Mouse (Mus musculus): ENCODE measurements around the gene Sox5. TPM values are rescaled to one million over a fixed set of nuclear protein-coding genes. Genes with fewer than 3 reads are reported as not detected.

Sox5 gene
- polyA plus RNA-seq, 1 experiment = 4.6 TPM

DNA sequence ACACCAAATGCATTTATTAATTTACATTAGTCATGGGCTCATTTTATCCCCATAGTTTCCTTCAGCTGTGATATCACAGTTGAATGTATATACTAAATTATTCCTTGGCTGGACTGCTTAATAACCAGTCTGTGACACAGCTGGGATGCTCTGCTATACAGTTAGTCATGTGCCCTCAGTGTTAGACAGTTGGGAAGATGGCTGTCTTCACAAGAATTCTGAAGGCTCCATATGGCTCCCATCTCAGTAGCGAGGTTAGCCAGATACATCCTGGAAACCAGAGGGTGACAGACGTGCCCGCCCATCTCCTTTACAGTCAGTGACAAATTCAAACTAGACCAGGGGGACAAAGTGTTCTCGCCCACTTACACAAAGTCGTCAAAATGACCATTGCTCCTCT lies 644.4 kb downstream of the Sox5 start:
- no peak overlapping the region for H3K4me3 ChIP-seq (ENCODE audit: insufficient read depth, low read depth, low read length)
- no peak overlapping the region for H3K27ac ChIP-seq (replicated peaks; ENCODE audit: low read depth, low read length)
- no peaks in the 10 kb centered on the region for H3K4me1 ChIP-seq (ENCODE audit: control insufficient read depth, insufficient read depth, insufficient read length, low read length)

DNA sequence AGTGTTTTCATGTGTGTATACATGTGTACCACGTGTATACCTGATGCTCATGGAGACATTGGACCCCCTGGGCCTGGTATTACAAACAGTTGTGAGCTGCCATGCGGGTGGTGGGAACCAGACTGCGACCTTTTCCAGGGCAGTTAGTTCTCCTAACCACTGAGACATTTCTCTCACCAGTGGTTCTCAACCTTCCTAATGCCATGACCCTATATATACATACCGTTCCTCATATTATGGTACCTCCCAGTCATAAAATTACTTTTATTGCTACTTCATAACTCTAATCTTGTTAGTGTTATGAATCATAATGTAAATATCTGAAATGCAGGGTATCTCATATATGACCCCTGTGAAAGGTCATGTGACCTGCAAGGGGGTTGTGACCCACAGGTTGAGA lies 644.9 kb downstream of the Sox5 start:
- Histone ChIP-seq H3K27ac (replicated peaks; ENCODE audit: low read depth, low read length) (no peak overlapping the region), H3K4me1 (ENCODE audit: control insufficient read depth, insufficient read depth, insufficient read length, low read length) (no peaks in the 10 kb centered on the region), H3K4me3 (ENCODE audit: insufficient read depth, low read depth, low read length) (no peak overlapping the region)

DNA sequence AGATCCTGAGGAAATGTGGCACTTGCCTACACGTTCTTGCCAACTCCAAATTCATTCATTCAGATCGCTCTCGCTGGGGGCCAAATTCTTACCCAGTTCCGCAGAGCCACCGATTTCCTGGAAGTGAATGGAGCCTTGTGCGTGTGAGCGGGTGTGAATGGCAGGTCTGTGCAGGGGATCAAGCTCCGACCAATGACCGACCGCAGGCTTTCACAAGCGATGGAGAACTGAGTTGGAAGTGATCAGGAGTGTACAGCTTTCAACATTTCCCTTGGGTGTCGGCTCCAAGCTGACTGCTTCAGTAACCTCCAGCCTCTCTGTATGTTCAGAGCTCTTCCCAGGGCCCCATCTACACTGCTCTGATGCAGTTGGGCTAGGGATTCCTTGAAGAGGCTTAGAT lies 651.9 kb downstream of the Sox5 start:
- Histone ChIP-seq H3K4me1 (ENCODE audit: control insufficient read depth, insufficient read depth, insufficient read length, low read length) (no peaks in the 10 kb centered on the region), H3K27ac (replicated peaks; ENCODE audit: low read depth, low read length) (no peak overlapping the region), H3K4me3 (ENCODE audit: insufficient read depth, low read depth, low read length) (no peak overlapping the region)

DNA sequence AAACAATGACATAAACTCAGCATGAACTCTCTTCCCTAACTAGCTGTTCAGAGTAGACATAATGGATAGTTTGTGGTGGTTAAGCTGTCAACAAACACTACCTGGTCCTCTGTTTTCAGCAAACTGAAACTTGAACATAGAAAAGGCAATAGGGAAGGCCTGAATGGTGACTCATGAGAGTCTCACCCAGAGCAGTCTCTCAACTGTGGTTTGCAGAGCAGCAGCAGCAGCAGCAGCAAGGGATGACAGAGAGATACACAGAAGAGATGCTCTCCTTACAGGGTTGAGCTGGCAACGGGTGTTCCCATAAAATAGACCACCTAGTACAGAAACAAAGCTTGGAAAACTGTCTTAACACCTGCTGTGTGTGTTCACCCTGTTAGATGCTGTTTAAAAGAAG lies 661.8 kb downstream of the Sox5 start:
- no peak overlapping the region for H3K4me3 ChIP-seq (ENCODE audit: insufficient read depth, low read depth, low read length)

DNA sequence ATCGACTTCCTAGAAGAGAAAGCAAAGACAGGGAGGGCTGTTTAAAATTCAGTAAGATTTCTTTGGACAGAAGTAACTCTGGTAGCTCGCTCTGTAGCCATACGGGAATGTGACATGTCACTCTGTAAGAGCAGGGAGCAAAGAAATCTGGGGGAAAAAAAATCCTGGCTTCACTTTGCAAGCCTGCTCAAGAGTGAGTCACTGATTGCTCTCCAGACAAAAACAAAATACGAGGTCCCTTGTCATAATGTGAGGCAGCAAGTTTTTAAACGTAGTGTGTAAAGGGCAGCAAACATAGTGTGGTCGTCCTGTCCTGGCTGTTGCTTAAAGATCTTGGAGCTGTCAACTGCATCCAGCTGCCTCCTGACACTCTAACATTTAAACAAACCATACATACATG lies 665.1 kb downstream of the Sox5 start:
- no peak overlapping the region for H3K4me3 ChIP-seq (ENCODE audit: insufficient read depth, low read depth, low read length)
- no peaks in the 10 kb centered on the region for H3K4me1 ChIP-seq (ENCODE audit: control insufficient read depth, insufficient read depth, insufficient read length, low read length)
- H3K27ac ChIP-seq (replicated peaks; ENCODE audit: low read depth, low read length) = no peak overlapping the region

More for the DNA sequence above, 661.8 kb downstream of the Sox5 start:
- no peak overlapping the region for H3K27ac ChIP-seq (replicated peaks; ENCODE audit: low read depth, low read length)
- no peaks in the 10 kb centered on the region for H3K4me1 ChIP-seq (ENCODE audit: control insufficient read depth, insufficient read depth, insufficient read length, low read length)

DNA sequence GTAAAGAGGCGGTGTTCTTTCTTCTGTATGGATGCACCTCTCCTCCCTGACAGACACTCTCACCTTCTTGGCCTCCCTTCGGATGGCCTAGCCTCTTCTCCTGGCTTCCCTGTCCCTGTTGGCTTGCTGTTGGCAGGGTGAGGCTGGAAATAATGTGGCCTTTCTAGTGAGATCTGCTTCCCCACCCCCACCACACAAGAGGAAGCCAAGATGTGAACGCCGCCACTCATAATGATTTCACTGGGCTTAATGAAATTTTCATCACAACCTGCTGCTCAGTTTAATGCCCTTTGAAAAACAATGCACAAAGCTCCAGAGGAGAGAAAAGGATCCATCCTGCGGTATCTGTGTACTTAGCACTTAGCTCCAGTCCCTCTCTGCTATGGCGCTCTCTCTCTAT lies 670.2 kb downstream of the Sox5 start:
- Histone ChIP-seq H3K4me3 (ENCODE audit: insufficient read depth, low read depth, low read length) (no peak overlapping the region), H3K4me1 (ENCODE audit: control insufficient read depth, insufficient read depth, insufficient read length, low read length) (no peaks in the 10 kb centered on the region), H3K27ac (replicated peaks; ENCODE audit: low read depth, low read length) (no peak overlapping the region)

DNA sequence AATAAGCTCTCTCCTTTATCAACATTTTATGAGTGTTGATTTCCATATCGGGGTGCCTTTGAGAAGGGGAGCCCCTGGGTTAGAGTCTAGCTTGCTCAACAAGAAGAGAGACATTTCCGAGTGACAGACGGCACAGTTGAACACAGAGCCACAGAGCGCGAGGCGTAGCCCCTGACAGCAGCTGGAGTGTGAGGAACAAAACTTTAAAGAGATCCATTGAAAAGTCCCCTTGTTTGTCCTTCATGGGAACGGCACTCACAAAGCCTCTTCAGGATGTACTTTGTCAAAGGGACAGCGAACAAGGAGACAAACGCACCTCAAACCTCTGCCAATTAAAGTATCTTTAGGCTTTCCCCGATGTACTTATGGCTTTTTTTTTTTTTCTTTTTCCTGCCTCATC lies 674.9 kb downstream of the Sox5 start:
- H3K27ac ChIP-seq (replicated peaks; ENCODE audit: low read depth, low read length) = no peak overlapping the region
- H3K4me1 ChIP-seq (ENCODE audit: control insufficient read depth, insufficient read depth, insufficient read length, low read length) = no peaks in the 10 kb centered on the region
- no peak overlapping the region for H3K4me3 ChIP-seq (ENCODE audit: insufficient read depth, low read depth, low read length)

DNA sequence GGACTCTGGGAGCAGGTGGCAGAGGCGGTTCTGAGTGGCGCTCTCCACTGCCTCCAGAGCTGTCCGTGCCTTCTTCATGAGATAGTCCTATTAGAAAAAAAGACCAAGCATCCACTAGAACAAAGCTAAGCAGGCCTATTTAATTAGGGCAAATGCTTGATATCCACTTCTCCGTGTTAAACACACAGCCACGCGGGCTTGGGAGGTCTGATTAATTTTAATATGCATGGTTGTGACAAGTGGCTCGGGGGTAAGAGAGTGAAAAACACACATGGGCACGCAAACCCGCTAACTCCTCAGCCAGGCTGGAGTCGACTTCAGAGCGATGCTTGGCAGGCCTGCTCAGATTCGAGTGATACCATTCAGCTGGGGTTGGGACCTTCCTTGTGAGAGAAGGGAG lies 676.1 kb downstream of the Sox5 start:
- H3K4me3 ChIP-seq (ENCODE audit: insufficient read depth, low read depth, low read length) = no peak overlapping the region
- H3K4me1 ChIP-seq (ENCODE audit: control insufficient read depth, insufficient read depth, insufficient read length, low read length) = no peaks in the 10 kb centered on the region
- H3K27ac ChIP-seq (replicated peaks; ENCODE audit: low read depth, low read length) = no peak overlapping the region

DNA sequence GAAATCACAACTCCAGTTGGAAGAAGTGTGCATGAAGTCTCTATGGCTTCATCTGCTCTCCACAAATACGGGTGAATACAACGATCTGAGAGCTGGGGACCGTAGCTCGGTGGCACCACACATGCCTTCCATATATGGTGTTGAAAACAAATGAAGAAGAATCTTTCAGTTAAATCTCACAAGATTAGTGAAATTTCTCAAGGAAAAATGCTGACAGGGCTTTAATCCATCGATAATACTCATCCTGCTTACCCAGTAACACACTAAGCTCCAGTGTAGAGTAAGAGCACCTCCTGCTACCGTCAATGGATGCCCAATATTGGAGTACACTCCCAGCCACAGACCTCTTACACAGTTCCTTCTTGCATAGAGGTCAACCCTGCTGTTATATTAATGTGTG lies 678.2 kb downstream of the Sox5 start:
- no peak overlapping the region for H3K27ac ChIP-seq (replicated peaks; ENCODE audit: low read depth, low read length)
- H3K4me1 ChIP-seq (ENCODE audit: control insufficient read depth, insufficient read depth, insufficient read length, low read length) = no peaks in the 10 kb centered on the region
- H3K4me3 ChIP-seq (ENCODE audit: insufficient read depth, low read depth, low read length) = no peak overlapping the region

DNA sequence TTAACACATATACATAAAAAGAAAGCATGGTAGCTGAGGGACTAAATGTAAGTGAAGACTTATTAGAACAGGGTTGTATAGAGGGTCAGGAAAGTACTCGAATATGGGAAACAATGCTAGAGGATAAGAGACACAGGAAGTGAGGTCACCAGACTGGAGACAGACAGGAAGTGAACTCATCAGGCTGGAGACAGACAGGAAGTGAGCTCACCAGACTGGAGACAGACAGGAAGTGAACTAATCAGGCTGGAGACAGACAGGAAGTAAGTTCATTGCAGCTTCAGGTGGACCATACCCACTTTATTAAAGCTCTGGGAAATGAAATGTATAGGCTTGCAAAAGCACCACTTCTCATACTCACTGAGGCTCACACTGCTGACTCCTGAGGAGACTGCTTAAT lies 680.9 kb downstream of the Sox5 start:
- Histone ChIP-seq H3K4me1 (ENCODE audit: control insufficient read depth, insufficient read depth, insufficient read length, low read length) (peaks cover 2% of the 10 kb centered on the region; the same call in 1 of the 2 replicates), H3K4me3 (ENCODE audit: insufficient read depth, low read depth, low read length) (no peak overlapping the region), H3K27ac (replicated peaks; ENCODE audit: low read depth, low read length) (no peak overlapping the region)

DNA sequence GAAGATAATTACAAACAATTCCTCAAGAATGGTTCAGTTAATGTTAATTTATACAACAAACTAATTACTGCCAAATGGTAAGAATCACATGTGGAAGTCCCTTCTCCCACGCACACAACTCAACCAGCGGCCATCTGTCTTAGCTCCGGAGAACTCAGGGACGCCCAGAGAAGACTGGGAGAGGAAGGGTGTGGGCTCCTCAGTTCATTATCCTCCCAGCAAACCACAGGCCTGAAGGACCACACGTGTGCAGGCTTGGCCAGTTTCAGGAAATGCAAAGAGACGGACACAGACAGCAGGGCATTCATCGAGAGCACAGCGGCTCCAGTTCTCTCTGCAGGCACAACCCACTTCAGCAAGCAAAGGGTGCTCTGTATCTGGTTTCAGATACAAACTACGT lies 683.7 kb downstream of the Sox5 start:
- no peak overlapping the region for H3K4me3 ChIP-seq (ENCODE audit: insufficient read depth, low read depth, low read length)
- no peak overlapping the region for H3K27ac ChIP-seq (replicated peaks; ENCODE audit: low read depth, low read length)
- peaks cover 2% of the 10 kb centered on the region; the same call in 1 of the 2 replicates for H3K4me1 ChIP-seq (ENCODE audit: control insufficient read depth, insufficient read depth, insufficient read length, low read length)

DNA sequence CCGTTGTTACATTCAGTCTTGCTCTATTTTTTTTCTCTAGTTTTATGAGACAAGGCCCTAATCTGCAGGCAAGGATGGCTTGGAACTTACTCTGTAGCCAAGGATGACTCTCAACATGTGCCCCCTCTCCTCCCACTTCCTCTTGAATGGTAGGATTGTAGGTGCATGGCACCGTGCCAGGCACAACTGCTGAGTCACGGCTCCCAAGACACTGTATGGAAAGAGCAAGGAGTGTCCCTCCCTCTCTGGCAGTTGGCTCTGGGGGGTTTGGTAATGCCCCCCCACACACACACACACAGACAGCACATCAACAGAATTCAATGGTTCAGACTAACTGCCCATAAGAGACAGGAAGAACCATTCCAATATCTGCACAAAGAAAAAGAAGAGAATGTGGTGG lies 693.5 kb downstream of the Sox5 start:
- H3K27ac ChIP-seq (replicated peaks; ENCODE audit: low read depth, low read length) = no peak overlapping the region
- H3K4me1 ChIP-seq (ENCODE audit: control insufficient read depth, insufficient read depth, insufficient read length, low read length) = no peaks in the 10 kb centered on the region; the same call in 1 of the 2 replicates
- H3K4me3 ChIP-seq (ENCODE audit: insufficient read depth, low read depth, low read length) = no peak overlapping the region

DNA sequence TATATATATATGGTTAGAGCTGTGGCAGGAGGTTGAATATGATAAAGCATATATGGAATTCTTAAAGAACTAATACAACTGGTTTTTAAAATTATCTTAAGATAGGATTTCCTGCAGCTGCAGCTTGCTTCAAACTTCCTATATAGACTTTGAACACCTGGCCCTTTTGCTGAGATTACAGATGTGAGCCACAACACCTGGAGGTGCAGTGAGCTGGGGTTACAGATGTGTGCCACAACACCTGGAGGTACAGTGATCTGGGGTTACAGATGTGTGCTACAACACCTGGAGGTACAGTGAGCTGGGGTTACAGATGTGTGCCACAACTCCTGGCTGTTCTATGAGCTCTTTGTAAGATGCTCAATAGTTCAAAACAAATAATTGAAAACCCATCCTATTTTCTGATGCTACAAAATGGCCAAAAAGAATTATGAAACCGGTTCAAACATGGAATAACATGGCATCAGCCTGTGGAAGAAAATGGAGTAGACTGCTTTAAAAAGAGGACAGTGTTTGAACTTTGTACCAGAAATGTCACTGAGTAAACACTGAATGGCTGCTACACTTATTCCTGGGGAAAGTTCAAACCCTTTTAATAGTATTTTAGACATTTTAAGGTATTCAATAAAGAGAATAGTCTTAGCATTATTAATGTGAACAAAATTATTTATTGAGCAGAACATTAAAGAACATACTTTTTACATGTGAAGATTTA lies 695.5 kb downstream of the Sox5 start:
- H3K27ac ChIP-seq (replicated peaks; ENCODE audit: low read depth, low read length) = no peak overlapping the region
- H3K4me1 ChIP-seq (ENCODE audit: control insufficient read depth, insufficient read depth, insufficient read length, low read length) = no peaks in the 10 kb centered on the region; the same call in 1 of the 2 replicates

DNA sequence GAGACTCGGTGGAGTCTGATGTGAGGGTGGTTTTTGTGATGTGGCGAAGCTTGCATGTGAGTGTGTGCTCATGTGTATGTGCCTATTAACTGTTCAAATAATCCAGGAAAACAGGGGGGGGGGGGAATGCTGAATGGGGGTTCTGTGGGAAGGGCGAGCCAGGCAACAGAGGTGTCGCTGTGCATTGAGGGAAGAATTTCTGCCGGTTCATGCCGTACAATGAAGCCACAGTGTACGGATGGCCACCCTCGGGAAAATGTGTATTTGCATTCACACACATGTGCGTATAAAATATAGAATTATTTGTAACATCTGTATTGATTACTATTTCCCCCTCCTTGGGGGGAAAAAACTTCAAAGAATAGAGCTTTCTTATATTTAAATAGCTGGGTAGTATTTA lies 699.5 kb downstream of the Sox5 start:
- Histone ChIP-seq H3K4me3 (ENCODE audit: insufficient read depth, low read depth, low read length) (no peak overlapping the region), H3K27ac (replicated peaks; ENCODE audit: low read depth, low read length) (no peak overlapping the region), H3K4me1 (ENCODE audit: control insufficient read depth, insufficient read depth, insufficient read length, low read length) (no peaks in the 10 kb centered on the region; the same call in 1 of the 2 replicates)

More for the DNA sequence above, 695.5 kb downstream of the Sox5 start:
- no peak overlapping the region for H3K4me3 ChIP-seq (ENCODE audit: insufficient read depth, low read depth, low read length)

DNA sequence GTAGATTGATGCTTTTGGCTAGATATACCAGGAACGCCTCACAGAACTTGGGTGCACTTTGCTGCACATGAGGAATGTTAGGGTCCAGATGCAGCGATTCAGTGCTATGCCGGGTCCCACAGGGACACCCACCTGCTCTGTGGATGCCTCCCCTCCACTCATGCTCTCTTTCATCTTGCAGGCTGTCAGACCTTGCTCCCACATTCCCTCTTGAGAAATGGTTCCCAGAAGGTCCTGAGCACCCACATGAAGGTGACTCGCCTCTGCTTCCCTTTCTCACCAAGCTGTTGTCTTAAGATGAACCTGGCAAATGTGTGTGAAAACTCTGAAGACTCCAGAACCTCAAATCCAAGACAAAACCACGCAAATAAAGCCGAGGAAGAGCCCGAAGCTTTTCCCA lies 704.0 kb downstream of the Sox5 start:
- H3K4me3 ChIP-seq (ENCODE audit: insufficient read depth, low read depth, low read length) = no peak overlapping the region
- H3K4me1 ChIP-seq (ENCODE audit: control insufficient read depth, insufficient read depth, insufficient read length, low read length) = peaks cover 5% of the 10 kb centered on the region
- no peak overlapping the region for H3K27ac ChIP-seq (replicated peaks; ENCODE audit: low read depth, low read length)

DNA sequence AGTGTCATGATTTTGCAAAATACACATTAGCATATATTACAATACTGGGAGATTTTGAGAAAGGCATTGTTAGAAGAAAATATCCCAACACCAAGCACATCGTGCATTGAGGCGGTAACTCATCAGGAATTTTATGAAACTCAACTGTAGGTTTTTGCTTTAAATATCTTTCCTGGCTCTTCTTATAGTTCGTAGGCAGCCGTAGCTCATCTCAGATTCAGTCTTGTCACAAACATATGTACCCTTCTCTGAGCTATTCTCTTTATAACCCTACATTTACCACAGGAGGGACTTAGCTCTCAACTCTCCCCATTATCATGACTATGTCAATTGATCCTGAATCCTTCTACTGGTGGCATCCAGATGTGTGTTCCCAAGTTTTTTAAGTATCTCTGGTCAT lies 705.4 kb downstream of the Sox5 start:
- Histone ChIP-seq H3K4me1 (ENCODE audit: control insufficient read depth, insufficient read depth, insufficient read length, low read length) (peaks cover 5% of the 10 kb centered on the region), H3K4me3 (ENCODE audit: insufficient read depth, low read depth, low read length) (no peak overlapping the region), H3K27ac (replicated peaks; ENCODE audit: low read depth, low read length) (no peak overlapping the region)
